Mouse (Mus musculus) ES-E14 (cell line): ENCODE data around the gene Nav1.

Experiments
- CHD2 ChIP-seq: IDR thresholded peaks from 2 replicates; pipeline ENCODE4 v1.6.1; 2014; ENCODE audit warnings: mild to moderate bottlenecking, low read depth, low read length, inconsistent platforms
- MAFK ChIP-seq: IDR thresholded peaks from 2 replicates; pipeline ENCODE4 v1.6.1; 2014; ENCODE audit warnings: mild to moderate bottlenecking, low read depth, low read length, inconsistent platforms; ENCODE audit not compliant: insufficient read depth
- ZC3H11A ChIP-seq: IDR thresholded peaks from 2 replicates; pipeline ENCODE4 v1.6.1; 2012; ENCODE audit warnings: low read depth, mild to moderate bottlenecking, inconsistent platforms, low read length, borderline replicate concordance
- ZNF384 ChIP-seq: IDR thresholded peaks from 2 replicates; pipeline ENCODE4 v1.6.1; 2012; ENCODE audit warnings: low read depth, low read length, inconsistent platforms

GRCm38 (mm10) chr1:135553615-135554014 is 53.5 kb downstream of the Nav1 start:
- TF ChIP-seq ZNF384: no peak
- no peak for TF ChIP-seq CHD2
- TF ChIP-seq MAFK: no peak
- no peak for TF ChIP-seq ZC3H11A
